Mouse (Mus musculus) gastrocnemius, postnatal 25 days (tissue): ENCODE data around the gene Gfpt2. TPM values are rescaled to one million over a fixed set of nuclear protein-coding genes. Genes with fewer than 3 reads are reported as not detected.

Source experiments
- DNase-seq: peaks from one replicate; pipeline ENCODE4 v3.0.0; 2022
- microRNA-seq, 2 experiments: library from miRNA; unstranded; fragments of <30 nt; microRNA quantifications; one replicate each; pipeline ENCODE4 v1.2.0; 2021; ENCODE audit warnings: borderline replicate concordance in 2 of 2
- total RNA-seq, 2 experiments: library from RNA; stranded (reverse); gene quantifications; 1 replicate in 1 of 2; 2 replicates in 1 of 2; pipeline ENCODE4 v1.2.3; 2021

The Gfpt2 gene
- total RNA-seq, 2 experiments from 2014 or later = 5.5 to 6.5 TPM

DNA sequence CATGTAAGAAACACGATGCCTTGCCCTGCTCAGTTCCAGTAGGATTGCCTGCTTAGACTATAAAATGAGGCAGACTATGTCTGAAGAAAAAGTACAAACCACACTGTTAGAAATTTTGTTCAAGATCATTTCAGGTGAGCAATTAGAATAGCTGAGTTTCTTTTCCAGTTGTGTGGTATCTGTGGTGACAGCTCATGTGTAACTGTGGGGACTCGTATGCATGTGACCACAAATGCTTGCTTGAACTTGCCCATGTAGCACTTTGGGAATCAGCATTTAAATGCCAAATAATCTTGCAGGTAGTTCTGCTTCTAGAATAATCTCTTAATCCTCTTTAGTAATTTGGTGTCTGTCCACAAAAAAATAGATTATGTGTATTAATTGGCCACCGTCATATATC, 89.4 kb downstream of the Gfpt2 start:
- DNase-seq = no peak

Small RNA genes lying within 50 kb of the gene (microRNA-seq; reads per million reads assigned to microRNA genes)
- 0 reads per million in 2 experiments for gene Gm23813

Other genes with a start within 250 kb of the Gfpt2 start
- not detected for gene Olfr1380, start 237.3 kb upstream of the Gfpt2 start, total RNA-seq
- gene Flt4, start 184.9 kb upstream of the Gfpt2 start, total RNA-seq = 1 to 10 TPM; 2.9 to 3.2 TPM
- gene Scgb3a1, start 130.6 kb upstream of the Gfpt2 start, total RNA-seq = not detected
- gene Cnot6, start 81.5 kb upstream of the Gfpt2 start, total RNA-seq = 10 to 100 TPM; 12.7 to 13.5 TPM
- gene Mapk9, start 52.6 kb downstream of the Gfpt2 start, total RNA-seq = 10 to 100 TPM; 40.7 to 47.1 TPM
- under 1 TPM; 0.43 to 0.48 TPM for gene Rasgef1c, start 107.7 kb downstream of the Gfpt2 start, total RNA-seq
- 10 to 100 TPM; 34.8 to 43.4 TPM for gene Rnf130, start 231.2 kb downstream of the Gfpt2 start, total RNA-seq